Mouse (Mus musculus) brain, adult 2 months (tissue): ENCODE measurements around the gene Coro1a.
"Not testable (repeated sequence)": the region's sequence is repeated elsewhere in the genome, so short reads cannot be mapped to it uniquely, and the experiment has no call there.

Experiments
- DNase-seq: peaks from one replicate; pipeline ENCODE4 v3.0.0; 2011; ENCODE audit warnings: low read depth, low spot score

Gene Coro1a

DNA sequence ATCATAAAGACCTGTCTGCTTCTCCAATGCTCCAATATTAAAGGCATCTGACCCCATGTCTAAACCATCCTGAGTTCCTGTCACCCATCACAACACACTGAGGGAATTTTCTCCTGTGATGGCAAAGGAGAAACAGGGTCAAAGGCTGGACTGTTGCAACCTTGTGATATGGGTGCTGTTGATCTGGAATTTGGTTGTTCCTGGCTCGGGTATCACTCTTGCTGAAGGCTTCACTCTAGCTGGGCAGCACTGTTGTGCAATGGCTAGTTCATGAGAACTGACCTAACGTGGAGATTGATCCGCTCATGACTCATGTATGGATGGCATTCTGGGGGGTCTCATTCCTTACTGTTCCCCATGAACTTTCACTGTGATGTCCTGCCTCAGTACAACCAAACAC is 18.6 kb downstream of the Coro1a start:
- DNase-seq, result no peak

GRCm38 (mm10) chr7:126688156-126688555 is 19.4 kb downstream of the Coro1a start:
- not testable (repeated sequence) for DNase-seq

DNA sequence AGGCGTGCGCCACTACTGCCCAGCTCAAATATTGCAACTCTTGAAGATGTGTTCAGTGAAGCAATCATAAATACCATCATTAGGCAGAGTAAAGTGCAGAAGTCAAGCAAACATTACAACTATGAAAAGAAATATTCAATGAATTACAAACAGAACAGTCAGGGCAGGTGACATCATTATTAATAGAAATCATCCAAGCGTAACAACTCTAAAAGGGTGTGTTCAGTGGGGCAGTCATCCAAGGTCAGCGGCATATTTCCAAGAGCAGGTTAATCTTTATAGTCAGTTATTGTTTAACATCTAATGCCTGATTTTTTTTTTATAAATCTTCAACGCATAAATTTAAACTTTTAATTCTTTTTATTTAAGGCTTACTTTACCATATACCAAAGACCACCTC is 26.4 kb downstream of the Coro1a start:
- no peak for DNase-seq

DNA sequence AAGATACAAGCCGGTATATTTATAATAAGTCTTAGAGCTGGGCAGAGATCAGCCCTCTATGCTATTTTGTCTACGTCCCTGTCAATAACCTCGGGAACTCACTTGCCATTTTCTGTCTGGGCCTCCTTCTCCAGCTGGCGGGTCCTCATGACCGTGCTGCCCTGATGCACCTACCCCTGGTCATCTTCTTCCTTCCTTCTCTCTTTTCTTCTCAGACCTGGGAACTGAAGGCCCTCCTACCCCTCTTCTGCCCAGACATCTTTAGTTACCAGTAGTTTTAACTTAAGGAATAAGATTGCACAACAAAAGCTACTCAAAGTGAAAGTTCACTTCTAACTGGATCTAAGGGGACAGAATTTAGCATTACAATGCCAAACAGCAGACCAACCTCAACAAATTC is 27.9 kb downstream of the Coro1a start:
- DNase-seq, result no peak

DNA sequence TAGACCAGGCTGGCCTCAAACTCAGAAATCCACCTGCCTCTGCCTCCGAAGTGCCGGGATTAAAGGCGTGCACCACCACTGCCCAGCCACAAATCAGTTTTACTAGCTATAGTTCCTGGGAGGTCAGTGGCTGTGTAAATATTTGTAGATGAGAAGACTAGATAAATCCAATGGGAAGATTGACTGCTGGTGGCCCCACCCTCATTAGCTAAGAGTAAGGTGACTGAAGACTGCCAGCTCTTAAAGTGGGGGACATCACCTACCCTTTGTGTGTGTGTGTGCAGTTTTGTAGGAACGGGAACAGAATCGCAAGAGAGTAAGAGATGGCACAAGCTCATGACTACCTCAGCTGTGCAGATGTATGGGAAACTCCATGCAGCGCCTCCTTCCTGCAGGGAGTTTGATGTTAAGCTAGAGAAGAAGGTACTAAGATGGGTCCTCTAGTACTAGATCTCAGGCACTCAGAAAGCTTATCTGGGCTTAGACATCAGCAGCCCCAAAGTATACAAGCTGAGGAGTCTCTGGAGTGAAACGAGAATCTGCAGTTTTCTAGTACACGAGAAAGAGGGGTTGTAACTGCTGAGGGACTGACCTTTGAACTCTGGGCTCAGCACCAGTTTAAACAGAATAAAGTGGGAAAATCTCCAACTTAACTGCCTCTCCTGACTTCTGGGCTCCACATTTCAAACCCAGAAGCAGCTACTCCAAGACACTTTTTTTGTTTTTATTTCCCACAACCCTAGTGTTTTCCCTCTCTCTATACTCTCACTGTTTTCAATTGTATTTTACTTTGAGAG is 28.8 kb downstream of the Coro1a start:
- DNase-seq, result no peak

GRCm38 (mm10) chr7:126676631-126677220 is 30.9 kb downstream of the Coro1a start:
- no peak for DNase-seq

DNA sequence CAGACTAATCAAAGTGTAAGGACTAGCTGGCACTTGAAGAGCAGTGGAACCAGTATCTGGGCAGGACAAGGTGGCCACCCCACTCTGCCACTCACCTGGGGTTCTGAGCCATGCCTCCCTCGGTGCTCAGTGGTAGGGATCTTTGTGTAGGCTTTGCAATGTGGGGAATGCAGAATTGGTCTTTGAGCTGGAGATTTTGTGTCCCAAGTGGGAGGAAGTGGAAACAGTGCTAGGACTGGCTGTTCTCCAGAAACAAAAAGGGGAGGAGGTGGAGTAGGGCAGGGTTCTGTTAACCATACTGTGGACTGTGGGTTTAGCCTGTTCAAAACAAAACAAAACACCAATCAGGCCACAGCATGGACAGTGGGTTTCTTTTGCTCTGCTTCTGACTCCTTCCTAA is 31.4 kb downstream of the Coro1a start, which contains the start of gene Sult1a1:
Gene Sult1a1 (minus strand): TSS at position 226 of the 400 bp plus-strand sequence.
- peak; percentile 61 for DNase-seq

- DNase-seq, result no peak
Measured at GRCm38 (mm10) chr7:126675104-126675503, 32.5 kb downstream of the Coro1a start.

- DNase-seq, result no peak
Measured at GRCm38 (mm10) chr7:126672111-126672510, 35.5 kb downstream of the Coro1a start.

- no peak for DNase-seq
Measured at GRCm38 (mm10) chr7:126670152-126670551, 37.4 kb downstream of the Coro1a start.

GRCm38 (mm10) chr7:126668452-126668851 is 39.1 kb downstream of the Coro1a start:
- no peak for DNase-seq

DNA sequence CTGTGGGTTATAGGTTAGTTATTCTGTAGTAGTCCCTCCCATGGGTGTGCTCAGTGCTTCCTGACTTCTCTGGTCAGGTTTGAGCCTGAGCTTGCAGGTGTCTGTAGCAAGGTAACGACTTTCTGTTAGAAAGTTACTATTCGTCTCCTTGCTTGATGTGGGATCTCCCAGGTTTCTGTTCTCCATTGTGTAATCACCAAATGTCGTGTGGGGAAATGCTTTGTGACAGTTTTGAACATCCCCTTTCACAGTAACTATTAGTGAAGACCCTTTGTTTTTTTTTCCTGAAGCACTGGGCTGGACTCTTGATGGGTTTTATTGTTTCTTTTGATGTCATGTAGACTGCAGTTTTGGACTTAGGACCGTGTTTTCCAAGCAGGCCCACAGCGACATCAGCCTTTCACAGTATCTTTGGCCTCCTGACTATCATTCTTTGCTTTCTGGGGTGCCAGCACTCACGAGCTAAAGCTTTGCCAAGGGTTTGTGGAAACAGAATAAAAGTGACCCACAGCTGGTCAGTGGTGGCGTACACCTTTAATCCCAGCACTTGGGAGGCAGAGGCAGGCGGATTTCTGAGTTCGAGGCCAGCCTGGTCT is 40.0 kb downstream of the Coro1a start:
- DNase-seq, result no peak

GRCm38 (mm10) chr7:126665269-126665668 is 42.3 kb downstream of the Coro1a start:
- no peak for DNase-seq

- no peak for DNase-seq
Measured at GRCm38 (mm10) chr7:126663646-126664045, 43.9 kb downstream of the Coro1a start.

- no peak for DNase-seq
Measured at GRCm38 (mm10) chr7:126659771-126660170, 47.8 kb downstream of the Coro1a start.

GRCm38 (mm10) chr7:126657522-126657921 is 50.1 kb downstream of the Coro1a start:
- DNase-seq, result no peak

DNA sequence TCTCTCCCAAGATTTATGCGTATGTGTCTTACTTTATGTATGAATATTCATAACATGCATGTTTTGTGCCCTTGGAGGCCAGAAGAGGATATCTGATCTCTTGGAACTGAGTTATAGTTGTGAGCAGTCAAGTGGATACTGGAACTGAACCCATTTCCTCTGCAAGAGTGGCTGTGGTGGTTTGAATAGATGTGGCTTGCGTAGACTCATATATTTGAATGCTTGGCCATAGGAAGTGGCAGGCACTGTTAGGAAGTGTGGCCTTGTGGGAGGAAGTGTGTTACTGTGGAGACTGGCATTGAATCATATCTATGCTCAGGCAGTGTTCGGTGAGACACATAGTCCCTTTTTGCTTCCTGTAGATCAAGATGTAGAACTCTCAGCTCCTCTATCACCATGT is 51.9 kb downstream of the Coro1a start:
- no peak for DNase-seq

- DNase-seq, result no peak
Measured at GRCm38 (mm10) chr7:126653991-126654390, 53.6 kb downstream of the Coro1a start.

GRCm38 (mm10) chr7:126650852-126651251 is 56.7 kb downstream of the Coro1a start:
- DNase-seq, result no peak
